Mouse (Mus musculus) lung, adult 2 months (tissue): ENCODE measurements around the gene Asf1b. TPM values are rescaled to one million over a fixed set of nuclear protein-coding genes. Genes with fewer than 3 reads are reported as not detected.

Source experiments
- DNase-seq: peaks from one replicate; pipeline ENCODE4 v3.0.0; 2022
- H3K4me1 ChIP-seq: fragments of 200-500 bp; 2 replicates; pipeline ENCODE4 v1.6.1; 2011; ENCODE audit warnings: low read length; ENCODE audit not compliant: control insufficient read depth, insufficient read depth
- H3K4me3 ChIP-seq: fragments of 200-500 bp; replicated peaks from 2 replicates; pipeline ENCODE3; 2011; ENCODE audit warnings: low read depth, mild to moderate bottlenecking, control low read depth, low read length; ENCODE audit errors: extremely low read depth
- CTCF ChIP-seq: fragments of 200-500 bp; IDR thresholded peaks from 2 replicates; pipeline ENCODE4 v1.5.1; 2011; ENCODE audit warnings: mild to moderate bottlenecking, low read length, control low read depth; ENCODE audit not compliant: insufficient read depth
- POLR2A ChIP-seq: fragments of 200-500 bp; IDR thresholded peaks from 2 replicates; pipeline ENCODE4 v1.6.1; 2011; ENCODE audit warnings: low read depth, mild to moderate bottlenecking, control low read depth, low read length, borderline replicate concordance; ENCODE audit errors: extremely low read depth
- WGBS: fragments of 180-500 bp; shearing (Covaris S2); methylation state at CpG from one replicate; pipeline ENCODE4 v1.1.7; 2018; 5-methylcytosine and 5-hydroxymethylcytosine counted together
- polyA plus RNA-seq: library from polyadenylated mRNA; depleted of rRNA; stranded (reverse); fragments of >200 nt; gene quantifications from 2 replicates; pipeline ENCODE4 v1.2.3, GENCODE M21; 2012

Gene Asf1b
- polyA plus RNA-seq, 1 experiment: 7.5 TPM

DNA sequence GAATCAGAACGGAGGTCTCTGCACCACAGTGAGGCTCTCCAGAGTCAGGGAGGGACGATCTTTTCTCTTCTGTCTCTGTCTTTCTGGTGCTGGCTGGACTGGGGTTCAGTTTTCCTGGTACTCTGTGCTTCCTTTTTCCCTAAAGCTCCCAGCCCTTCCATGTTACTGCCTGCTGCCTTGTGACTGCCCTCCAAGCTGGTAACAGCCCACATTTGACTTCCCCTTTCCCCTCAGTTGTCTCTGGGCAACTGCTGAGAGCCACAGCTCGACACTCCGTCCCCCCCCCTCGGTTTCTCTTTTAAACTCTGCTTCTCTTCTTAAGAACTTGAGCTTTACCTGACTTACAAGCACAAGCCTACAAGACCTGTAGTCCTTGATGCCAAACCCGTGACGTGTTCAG, 33.9 kb downstream of the Asf1b start:
- 81% methylated on average over 7 of the region's 7 CpGs for WGBS
- no peak for TF ChIP-seq POLR2A
- no peak for TF ChIP-seq CTCF
- no peaks in the 10 kb centered on the region for H3K4me1 ChIP-seq
- no peak overlapping the region for H3K4me3 ChIP-seq
- DNase-seq: no peak

- no peak for TF ChIP-seq CTCF
- no peak for TF ChIP-seq POLR2A
- Histone ChIP-seq H3K4me1 (no peaks in the 10 kb centered on the region), H3K4me3 (no peak overlapping the region)
- 94% methylated on average over 14 of the region's 14 CpGs for WGBS
- no peak for DNase-seq
These were observed 34.9 kb downstream of the Asf1b start for GRCm38 (mm10) chr8:83990170-83990569.

GRCm38 (mm10) chr8:83992488-83992887, 37.2 kb downstream of the Asf1b start:
- 90% methylated on average over 2 of the region's 2 CpGs for WGBS
- Histone ChIP-seq H3K4me3 (no peak overlapping the region), H3K4me1 (no peaks in the 10 kb centered on the region)
- TF ChIP-seq CTCF (no peak), POLR2A (no peak)
- no peak for DNase-seq

DNA sequence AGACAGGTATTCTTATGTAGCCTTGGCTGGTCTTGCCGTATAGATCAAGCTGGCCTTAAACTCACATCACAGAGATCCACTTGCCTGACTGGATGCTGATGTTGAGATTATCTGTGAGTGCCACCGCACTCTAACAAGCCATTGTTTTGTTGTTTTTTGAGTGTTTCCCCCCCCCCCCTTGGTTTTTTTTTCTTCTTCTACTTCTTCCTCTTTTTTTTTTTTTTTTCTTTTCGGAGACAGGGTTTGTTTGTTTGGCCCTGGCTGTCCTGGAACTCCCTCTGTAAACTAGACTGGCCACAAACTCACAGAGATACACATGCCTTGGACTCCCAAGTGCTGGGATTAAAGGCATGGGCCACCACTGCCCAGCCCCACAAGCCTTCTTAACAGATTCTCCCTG, 38.7 kb downstream of the Asf1b start:
- WGBS: 49% methylated on average over 3 of the region's 3 CpGs
- H3K4me1 ChIP-seq: peaks cover 4% of the 10 kb centered on the region; the same call in 1 of the 2 replicates
- no peak for DNase-seq
- no peak for TF ChIP-seq POLR2A
- TF ChIP-seq CTCF: no peak
- H3K4me3 ChIP-seq: no peak overlapping the region

GRCm38 (mm10) chr8:83995973-83996372, 40.7 kb downstream of the Asf1b start:
- no peak overlapping the region for H3K4me3 ChIP-seq
- 30% methylated on average over 12 of the region's 12 CpGs for WGBS
- no peak for TF ChIP-seq CTCF
- TF ChIP-seq POLR2A: no peak
- H3K4me1 ChIP-seq: peaks cover 6% of the 10 kb centered on the region; the same call in 1 of the 2 replicates
- DNase-seq: no peak

DNA sequence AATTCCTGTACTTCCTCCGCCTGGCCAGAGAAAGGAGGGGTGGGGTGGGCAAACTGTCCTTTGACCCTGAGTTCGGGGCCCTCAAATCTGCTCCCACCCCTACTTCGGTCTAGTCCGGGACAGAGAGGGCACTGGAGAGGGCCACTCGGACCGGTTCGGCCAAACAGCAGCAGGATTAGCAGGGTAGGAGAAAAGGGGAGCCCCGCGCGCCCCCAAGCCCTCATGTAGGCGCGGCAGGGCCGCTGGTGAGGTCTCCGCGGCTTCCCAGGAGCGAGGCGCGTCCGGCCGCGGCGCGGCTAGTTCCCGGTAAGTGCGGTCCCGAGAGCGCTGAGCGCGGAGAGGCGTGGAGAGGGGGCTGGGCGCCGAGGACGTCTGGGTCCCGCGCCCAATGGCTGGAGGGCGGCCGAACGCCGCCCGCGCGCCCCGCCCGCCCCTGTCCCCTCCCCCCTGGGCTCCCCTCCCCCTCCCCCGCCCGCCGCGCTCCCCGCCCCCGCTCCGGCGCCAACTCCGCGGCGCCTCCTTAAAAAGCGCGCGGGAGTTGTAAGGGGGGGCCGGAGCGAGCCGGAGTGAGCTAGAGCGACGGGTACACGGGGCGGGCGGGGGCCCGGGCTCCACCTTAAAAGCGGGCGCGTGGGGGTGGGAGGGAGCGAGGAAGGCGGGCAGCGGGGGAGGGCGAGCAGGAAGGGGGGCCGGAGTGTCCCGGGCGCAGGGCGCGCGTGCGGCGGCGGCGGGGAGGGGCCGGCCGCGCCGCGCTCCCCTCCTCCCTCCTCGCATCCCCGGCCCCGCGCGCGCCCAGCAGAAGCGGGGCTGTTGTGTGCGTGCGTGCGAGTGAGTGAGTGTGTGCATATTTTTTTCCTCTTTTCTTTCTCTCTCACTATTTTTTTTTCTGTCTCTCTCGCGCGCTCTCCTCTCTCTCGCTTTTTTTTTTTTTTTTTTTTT, 41.5 kb downstream of the Asf1b start:
- Histone ChIP-seq H3K4me3 (peak overlapping the region; percentile 88), H3K4me1 (peaks cover 6% of the 10 kb centered on the region; the same call in 1 of the 2 replicates)
- peak; percentile 89 for DNase-seq
- TF ChIP-seq POLR2A: peak; percentile 73; the same call in 1 of the 2 replicates
- TF ChIP-seq CTCF: no peak
- WGBS: under 1% methylated on average over 78 of the region's 103 CpGs

DNA sequence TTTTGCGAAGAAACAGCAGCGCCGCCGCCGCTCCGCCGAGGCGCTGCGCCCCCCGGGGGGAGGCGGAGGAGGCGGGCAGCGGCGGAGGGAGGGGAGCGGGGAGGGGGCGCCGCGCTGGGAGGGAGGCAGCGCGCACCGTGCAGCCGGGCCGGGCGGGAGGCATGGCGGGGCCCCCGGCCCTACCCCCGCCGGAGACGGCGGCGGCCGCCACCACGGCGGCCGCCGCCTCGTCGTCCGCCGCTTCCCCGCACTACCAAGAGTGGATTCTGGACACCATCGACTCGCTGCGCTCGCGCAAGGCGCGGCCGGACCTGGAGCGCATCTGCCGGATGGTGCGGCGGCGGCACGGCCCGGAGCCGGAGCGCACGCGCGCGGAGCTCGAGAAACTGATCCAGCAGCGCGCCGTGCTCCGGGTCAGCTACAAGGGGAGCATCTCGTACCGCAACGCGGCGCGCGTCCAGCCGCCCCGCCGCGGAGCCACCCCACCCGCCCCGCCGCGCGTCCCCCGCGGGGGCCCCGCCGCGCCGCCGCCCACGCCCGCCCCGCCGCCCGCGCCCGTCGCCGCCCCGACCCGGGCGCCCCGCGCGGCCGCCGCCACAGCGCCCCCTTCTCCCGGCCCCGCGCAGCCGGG, 42.3 kb downstream of the Asf1b start, which contains the start of gene Samd1:
TSS of gene Samd1 (plus strand) at position 162 of the 631 bp plus-strand sequence.
- Histone ChIP-seq H3K4me3 (peak within 1 kb of the TSS; percentile 88), H3K4me1 (peaks cover 6% of the 10 kb centered on the region; the same call in 1 of the 2 replicates)
- peak; percentile 59 for DNase-seq
- TF ChIP-seq POLR2A (no peak), CTCF (no peak)
- WGBS: 11% methylated on average over 110 of the region's 112 CpGs

DNA sequence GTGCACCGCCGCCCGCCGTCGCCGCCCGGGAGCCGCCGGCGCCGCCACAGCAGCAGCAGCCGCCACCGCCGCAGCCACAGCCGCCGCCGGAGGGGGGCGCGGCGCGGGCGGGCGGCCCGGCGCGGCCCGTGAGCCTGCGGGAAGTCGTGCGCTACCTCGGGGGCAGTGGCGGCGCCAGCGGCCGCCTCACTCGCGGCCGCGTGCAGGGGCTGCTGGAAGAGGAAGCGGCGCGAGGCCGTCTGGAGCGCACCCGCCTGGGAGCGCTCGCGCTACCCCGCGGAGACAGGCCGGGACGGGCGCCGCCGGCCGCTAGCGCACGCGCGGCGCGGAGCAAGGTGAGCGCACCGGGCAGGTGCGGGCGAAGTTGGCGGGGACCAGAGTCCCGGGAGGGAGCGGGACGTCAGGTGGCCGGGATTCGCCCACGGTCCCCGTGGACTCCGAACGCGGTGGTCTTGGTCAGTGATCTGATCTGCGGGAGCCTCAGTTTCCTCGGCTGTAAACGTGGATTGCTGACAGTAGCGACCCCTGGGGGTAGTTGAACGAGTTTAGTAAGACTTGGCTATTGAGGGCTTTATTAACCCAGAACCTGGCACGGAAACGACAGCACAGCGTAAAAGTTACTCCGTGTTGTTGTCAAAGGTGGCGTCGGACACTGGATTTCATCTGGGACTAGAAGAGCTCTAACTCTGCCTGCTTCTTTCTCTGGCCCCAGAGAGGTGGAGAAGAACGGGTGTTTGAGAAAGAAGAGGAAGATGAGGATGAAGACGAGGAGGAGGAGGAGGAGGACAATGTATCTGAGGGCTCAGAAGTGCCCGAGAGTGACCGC, 43.1 kb downstream of the Asf1b start:
- 8% methylated on average over 92 of the region's 92 CpGs for WGBS
- Histone ChIP-seq H3K4me1 (peaks cover 6% of the 10 kb centered on the region; the same call in 1 of the 2 replicates), H3K4me3 (peak overlapping the region; percentile 65)
- peak; percentile 21; the same call in 1 of the 2 replicates for TF ChIP-seq CTCF
- TF ChIP-seq POLR2A: no peak
- peak; percentile 67 for DNase-seq

DNA sequence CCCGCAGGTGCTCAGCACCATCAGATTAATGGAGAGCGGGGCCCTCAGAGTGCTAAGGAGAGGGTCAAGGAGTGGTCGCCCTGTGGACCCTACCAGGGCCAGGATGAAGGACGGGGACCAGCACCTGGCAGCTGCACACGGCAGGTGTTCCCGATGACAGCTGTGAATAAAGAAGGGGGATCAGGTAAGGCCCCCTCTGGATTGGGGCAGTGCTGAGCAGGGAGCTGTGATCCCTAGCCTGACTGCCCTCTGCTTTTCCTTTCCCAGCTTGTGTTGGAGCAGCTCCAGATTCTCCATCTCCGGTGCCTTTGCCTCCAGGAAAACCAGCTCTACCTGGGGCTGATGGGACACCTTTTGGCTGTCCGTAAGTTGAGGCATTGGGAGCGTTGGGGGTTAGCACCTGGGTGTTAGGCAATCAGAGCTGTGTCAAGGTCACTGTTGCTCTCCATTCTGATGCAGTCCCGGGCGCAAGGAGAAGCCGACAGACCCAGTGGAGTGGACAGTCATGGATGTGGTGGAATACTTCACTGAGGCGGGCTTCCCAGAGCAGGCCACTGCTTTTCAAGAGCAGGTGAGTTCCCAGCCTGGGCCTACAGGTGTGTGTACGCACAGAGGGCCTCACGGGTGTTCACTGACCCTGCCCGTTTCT, 43.9 kb downstream of the Asf1b start:
- WGBS: 73% methylated on average over 16 of the region's 16 CpGs
- DNase-seq: no peak
- peaks cover 6% of the 10 kb centered on the region; the same call in 1 of the 2 replicates for H3K4me1 ChIP-seq
- H3K4me3 ChIP-seq: no peak overlapping the region
- no peak for TF ChIP-seq CTCF
- TF ChIP-seq POLR2A: no peak
